Mouse (Mus musculus): Measurements from ENCODE around the gene Fam162a.

GRCm38 (mm10) chr16:36068356-36068755, 3.0 kb downstream of the Fam162a start:
- TF ChIP-seq CTCF (IDR thresholded peaks at IDR 0.05 in 2 of 3, conservative IDR thresholded peaks at IDR 0.05 in 1 of 3; ENCODE audit: control insufficient read depth in 1 of 3, insufficient read depth in 1 of 3, low read depth in 2 of 3, low read length in 3 of 3, poor library complexity in 1 of 3, severe bottlenecking in 1 of 3) (no peak), NRF1 (IDR thresholded peaks at IDR 0.05; ENCODE audit: insufficient read depth, low read depth, low read length, poor library complexity, severe bottlenecking) (no peak), ZMIZ1 (IDR thresholded peaks at IDR 0.05; ENCODE audit: low read depth, low read length) (no peak), POLR2A (IDR thresholded peaks at IDR 0.05; ENCODE audit: control insufficient read depth in 1 of 2, insufficient read depth in 1 of 2, low read depth in 1 of 2, low read length in 2 of 2, poor library complexity in 1 of 2) (no peak), ZKSCAN1 (IDR thresholded peaks at IDR 0.05; ENCODE audit: low read depth, low read length) (no peak)
